Comparison of ENCODE assay signal across 8 mouse cellular contexts in genomic region chr11:102296491-102297472, GRCm38 (mm10). TPM values are rescaled to one million over a fixed set of nuclear protein-coding genes. Genes with fewer than 3 reads are reported as not detected.
DNase-seq lines count a peak whose midpoint lies in the region; ATAC-seq lines count a peak whose summit lies in the region.

TSS of gene Atxn7l3 (minus strand) at chr11:102296631.

- no peaks in the 10 kb centered on the region for H3K27me3 ChIP-seq in megakaryocyte, embryonic 14.5 days (replicated peaks)

- peak within 1 kb of the TSS; percentile 96 for H3K4me3 ChIP-seq in megakaryocyte, embryonic 14.5 days (replicated peaks)

- DNase-seq in ZHBTc4 (ENCODE audit: low read depth, low spot score): peak; percentile 100
- peak; percentile 97 to 99 for DNase-seq in gastrocnemius, adult 8-10 months (ENCODE audit: low spot score in 2 of 2)
- peak; percentile 85 for DNase-seq in hindlimb bud, embryonic 11.5 days (ENCODE audit: extremely low spot score, low read depth, low spot score)
- peak; percentile 85 to 99 for DNase-seq in left cerebral cortex, adult 8-10 months (ENCODE audit: low spot score in 2 of 2)
- DNase-seq in right cerebral cortex, postnatal 10 days (ENCODE audit: low spot score in 2 of 2): peak; percentile 99
- peak; percentile 93 for DNase-seq in urinary bladder, postnatal 25 days (ENCODE audit: low spot score)

- H3K9me3 ChIP-seq in megakaryocyte, embryonic 14.5 days: no peaks in the 10 kb centered on the region

- H3K4me1 ChIP-seq in megakaryocyte, embryonic 14.5 days: peaks cover 48% of the 10 kb centered on the region

- ATAC-seq in common myeloid progenitor, adult 5-6 weeks (replicated peaks; ENCODE audit: low read depth, poor library complexity, severe bottlenecking): peak; percentile 83

- peaks cover 32% of the 10 kb centered on the region for H3K36me3 ChIP-seq in megakaryocyte, embryonic 14.5 days (replicated peaks; ENCODE audit: low read length)

RNA-seq across cellular contexts. Expression of gene Atxn7l3, which starts in this region (rescaled TPM):
- 19.4 and 30.4 TPM in 2 replicates for total RNA-seq in common myeloid progenitor, adult 5-6 weeks (2017)
- total RNA-seq in gastrocnemius, adult 8-10 months (2022): 10 to 100 TPM in 3 of 4 experiments, 1 to 10 TPM in 1; 9.3 to 14.5 (median 11.1) TPM
- total RNA-seq in left cerebral cortex, adult 8-10 months (2022): 100 to 1,000 TPM; 202 to 218 (median 208) TPM
- polyA plus RNA-seq in megakaryocyte, embryonic 14.5 days (2012; ENCODE audit: insufficient read depth, low replicate concordance): 64.8 and 80.0 TPM in 2 replicates

Comparison
In these comparisons a context has a peak if more than half of its experiments do, and no peak if none do; other contexts are left out.
1. Peak in every context shown above with its lines: DNase-seq, ATAC-seq and H3K4me3 ChIP-seq.